Mouse (Mus musculus) thymus, adult 2 months (tissue): ENCODE data around the gene Fam50b.

Experiments
- CTCF ChIP-seq: fragments of 200-500 bp; IDR thresholded peaks from 2 replicates; pipeline ENCODE4 v1.5.1; 2012; ENCODE audit warnings: mild to moderate bottlenecking, control low read depth, low read length, moderate library complexity, borderline replicate concordance; ENCODE audit not compliant: control insufficient read depth, poor library complexity, insufficient read depth; ENCODE audit errors: extremely low read depth
- POLR2A ChIP-seq: fragments of 200-500 bp; IDR thresholded peaks from 2 replicates; pipeline ENCODE4 v1.6.1; 2012; ENCODE audit warnings: mild to moderate bottlenecking, low read length, control low read depth, moderate library complexity; ENCODE audit not compliant: control insufficient read depth, poor library complexity, insufficient read depth; ENCODE audit errors: extremely low read depth

DNA sequence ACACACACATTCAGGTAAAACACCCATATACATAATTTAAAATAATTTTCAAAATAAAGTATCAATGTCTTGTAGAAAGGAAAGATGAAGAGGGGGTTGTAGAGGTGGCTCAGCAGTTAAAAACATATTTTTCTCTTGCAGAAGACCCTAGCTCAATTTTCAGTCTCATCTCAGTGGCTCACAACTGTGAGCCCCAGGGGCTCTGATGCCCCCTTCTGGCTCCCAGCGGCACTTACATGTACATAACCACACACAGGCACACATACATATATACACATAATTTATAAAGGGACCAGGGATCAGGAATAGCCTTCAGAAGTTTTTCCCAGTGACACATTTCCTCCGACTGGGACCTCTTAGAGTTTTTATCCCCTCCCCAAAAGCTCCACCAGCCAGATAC lies 7.6 kb upstream of the Fam50b start:
- TF ChIP-seq POLR2A: no peak
- TF ChIP-seq CTCF: no peak
